Mouse (Mus musculus) neutrophil, adult 5-6 weeks (primary cell): Measurements from ENCODE around the gene Myf6. TPM values are rescaled to one million over a fixed set of nuclear protein-coding genes. Genes with fewer than 3 reads are reported as not detected.

Experiments used
- ATAC-seq: fragments of 151-379, 151-347 bp; 2 replicates; pipeline ENCODE4 v1.8.0; 2017; ENCODE audit warnings: mild to moderate bottlenecking, moderate TSS enrichment; ENCODE audit not compliant: insufficient number of reproducible peaks, poor library complexity, low FRiP score, severe bottlenecking; ENCODE audit errors: extremely low read depth
- total RNA-seq: library from RNA; stranded (forward); fragments of 200-1000 nt; gene quantifications from 2 replicates; pipeline ENCODE4 v1.2.3, GENCODE M21; 2017

Gene Myf6
- total RNA-seq: not detected in 2 replicates

GRCm38 (mm10) chr10:107494568-107494967 lies at the start of gene Myf6:
TSS of gene Myf6 (minus strand) at chr10:107494737.
- ATAC-seq: no peak

DNA sequence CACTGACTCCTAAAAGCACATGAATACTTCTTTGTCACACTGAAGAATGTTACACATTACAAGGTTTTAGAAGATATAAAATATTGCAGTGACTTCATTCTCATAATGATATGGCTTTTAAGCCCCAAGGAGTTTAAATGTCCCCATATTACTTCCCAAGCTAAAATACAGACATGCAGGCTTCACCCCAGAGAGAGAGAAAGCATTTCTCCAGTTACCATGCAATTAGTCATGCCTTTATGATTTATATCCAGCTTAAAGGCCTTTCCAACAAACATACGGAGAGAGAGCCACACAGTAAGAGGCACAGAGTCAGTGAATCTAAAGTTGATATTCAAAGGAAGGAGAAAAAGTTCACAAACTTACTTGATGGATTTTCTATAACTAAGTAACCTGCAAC lies 48.5 kb upstream of the Myf6 start:
- ATAC-seq: no peak

- ATAC-seq: no peak
Measured at GRCm38 (mm10) chr10:107528758-107529157, 34.2 kb upstream of the Myf6 start.

GRCm38 (mm10) chr10:107519216-107519615 lies 24.7 kb upstream of the Myf6 start:
- ATAC-seq: no peak

GRCm38 (mm10) chr10:107516641-107517040 lies 22.1 kb upstream of the Myf6 start:
- ATAC-seq: no peak

DNA sequence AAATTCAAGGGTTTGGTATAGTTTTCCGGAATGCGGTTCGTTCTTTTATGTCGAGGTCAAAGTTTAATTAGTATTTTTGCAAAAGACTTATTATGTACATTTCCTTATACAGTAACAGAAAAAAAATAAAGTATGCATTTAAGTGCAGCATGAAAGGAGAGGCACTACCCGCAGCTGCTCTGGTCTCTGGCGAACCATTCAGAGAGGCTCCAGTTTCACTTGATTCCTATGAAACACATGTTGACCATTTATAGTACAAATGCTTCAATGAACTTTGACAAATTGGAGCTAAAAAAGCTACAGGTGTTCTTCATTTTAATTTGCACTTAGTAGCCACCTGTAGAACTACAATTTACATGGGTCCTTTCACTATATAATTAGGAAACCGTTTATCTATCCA lies 20.2 kb upstream of the Myf6 start:
- ATAC-seq: no peak

- ATAC-seq: no peak
Measured at GRCm38 (mm10) chr10:107506397-107506796, 11.9 kb upstream of the Myf6 start.

- no peak for ATAC-seq
Measured at GRCm38 (mm10) chr10:107503430-107503829, 8.9 kb upstream of the Myf6 start.

DNA sequence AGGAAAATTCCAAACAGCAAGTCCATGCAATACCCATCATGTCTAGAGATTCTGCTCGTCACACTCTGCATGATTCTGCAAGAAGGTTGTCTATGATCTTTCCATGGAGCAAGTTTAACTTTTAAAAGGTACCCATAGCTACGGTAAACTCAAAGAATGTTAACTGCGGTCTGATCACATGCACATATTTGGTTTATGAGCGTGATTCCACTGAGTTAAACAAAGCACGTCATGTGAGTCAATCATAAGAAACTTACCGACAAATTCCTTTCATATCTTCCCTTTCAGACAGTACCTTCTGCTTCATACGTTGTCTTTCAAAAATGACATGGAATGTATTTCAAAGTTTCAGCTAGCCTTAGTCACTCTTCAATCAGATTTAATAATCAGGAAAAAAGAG lies 7.7 kb upstream of the Myf6 start:
- no peak for ATAC-seq

GRCm38 (mm10) chr10:107499656-107500055 lies 5.1 kb upstream of the Myf6 start:
- ATAC-seq: no peak

- no peak for ATAC-seq
Measured at GRCm38 (mm10) chr10:107496402-107496801, 1.9 kb upstream of the Myf6 start.

GRCm38 (mm10) chr10:107493580-107494474 lies 710 bp downstream of the Myf6 start:
- no peak for ATAC-seq

GRCm38 (mm10) chr10:107492867-107493579 lies 1.5 kb downstream of the Myf6 start:
- ATAC-seq: no peak

DNA sequence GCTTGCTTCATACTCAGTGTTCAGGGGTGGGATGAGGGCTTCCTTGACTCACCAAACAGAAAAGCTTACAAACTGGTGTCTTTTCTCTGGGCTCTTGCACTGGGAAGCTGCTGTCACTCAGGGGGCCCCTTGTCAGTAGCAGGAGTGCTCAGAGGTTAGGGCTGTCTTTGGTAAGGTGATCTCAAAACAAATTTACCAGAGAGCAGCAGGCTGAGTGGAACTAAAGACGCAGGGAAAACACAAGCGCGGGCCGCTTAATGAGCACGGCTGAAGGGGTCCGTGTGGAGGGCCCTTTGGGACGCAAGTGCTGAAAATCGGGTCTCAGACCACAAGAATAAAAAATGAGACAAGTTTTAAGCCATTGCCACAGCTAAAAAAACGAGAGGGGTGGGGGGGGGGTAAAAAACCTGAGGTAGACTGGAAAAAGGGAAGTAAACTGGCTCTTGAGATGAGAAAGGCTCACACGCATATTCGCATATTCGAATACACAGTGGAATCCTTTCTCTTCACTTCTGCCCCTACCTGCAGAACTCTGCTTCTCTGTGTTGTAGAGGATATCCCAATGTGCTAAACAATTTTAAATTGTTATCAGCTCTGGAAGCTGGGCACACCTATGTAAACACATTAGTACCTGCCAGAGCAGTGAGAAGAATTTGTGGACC lies 5.8 kb downstream of the Myf6 start:
- ATAC-seq: no peak

GRCm38 (mm10) chr10:107486770-107487169 lies 7.8 kb downstream of the Myf6 start:
- ATAC-seq: no peak

- ATAC-seq: no peak
Measured at GRCm38 (mm10) chr10:107485870-107486269, 8.7 kb downstream of the Myf6 start, which contains the start of gene Myf5. TSS of gene Myf5 (minus strand) at chr10:107486134.

DNA sequence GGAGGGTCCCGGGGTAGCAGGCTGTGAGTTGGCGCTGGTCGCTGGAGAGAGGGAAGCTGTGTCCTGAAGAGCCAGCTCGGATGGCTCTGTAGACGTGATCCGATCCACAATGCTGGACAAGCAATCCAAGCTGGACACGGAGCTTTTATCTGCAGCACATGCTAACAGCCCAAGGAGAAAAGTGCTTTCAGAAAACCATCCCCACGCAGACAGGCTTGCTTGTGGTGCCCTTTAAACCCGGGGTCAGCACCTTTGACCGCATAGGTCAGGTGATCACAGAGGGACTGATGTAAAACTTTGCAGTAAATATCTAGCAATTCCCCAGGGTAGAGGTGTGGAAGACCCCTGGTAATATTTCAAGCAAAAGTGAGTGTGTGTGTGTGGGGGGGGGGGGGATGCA lies 10.5 kb downstream of the Myf6 start:
- no peak for ATAC-seq

DNA sequence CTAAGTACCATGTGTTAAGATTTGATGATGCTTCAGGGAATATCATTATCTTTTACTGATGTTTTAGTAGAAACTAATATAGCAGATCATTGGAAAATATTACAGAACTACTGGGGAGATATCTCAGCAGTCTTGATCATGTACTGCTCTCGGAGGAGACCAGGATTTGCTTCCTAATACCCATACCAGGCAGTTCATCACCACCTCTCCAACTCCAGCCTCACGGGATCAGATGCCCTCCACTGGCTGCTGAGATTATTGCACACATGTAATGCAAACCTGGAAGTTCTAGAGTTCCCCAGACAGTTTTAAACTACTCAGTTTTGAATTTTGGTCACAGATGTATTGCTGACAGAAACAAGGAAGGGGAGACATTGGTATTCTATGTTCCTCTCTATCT lies 21.0 kb downstream of the Myf6 start:
- no peak for ATAC-seq

DNA sequence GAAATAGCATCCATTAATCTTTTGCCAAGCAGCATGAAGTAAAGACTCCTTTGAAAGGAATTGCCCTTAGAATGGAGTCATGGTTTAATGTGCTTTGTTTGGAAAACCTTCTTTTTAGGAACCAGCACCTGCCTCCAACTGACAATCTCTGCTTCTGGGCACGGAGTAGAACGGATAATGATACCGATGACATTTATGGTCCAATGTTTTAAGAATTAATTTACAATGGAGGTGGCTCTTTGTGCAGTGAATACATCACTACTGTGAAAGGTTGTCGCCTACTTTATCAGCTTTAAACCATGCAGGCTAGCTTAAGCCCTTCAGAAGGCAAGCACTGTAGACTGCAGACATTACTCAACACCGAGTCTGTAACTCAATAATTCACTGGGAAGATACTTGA lies 22.8 kb downstream of the Myf6 start:
- no peak for ATAC-seq

GRCm38 (mm10) chr10:107467819-107468218 lies 26.7 kb downstream of the Myf6 start:
- no peak for ATAC-seq
